Mouse (Mus musculus) cortical plate, adult 2 months (tissue): ENCODE measurements at regions not wholly inside any gene's neighbourhood (a gene's known extent, or its start where the extent isn't known, plus 50 kb on each side); places are given as distances from the start of the nearest gene placed in this dataset.

ENCODE experiments used
- CTCF ChIP-seq: fragments of 200-500 bp; IDR thresholded peaks from 2 replicates; pipeline ENCODE4 v1.5.1; 2011; ENCODE audit warnings: mild to moderate bottlenecking, control low read depth, low read length; ENCODE audit not compliant: insufficient read depth; ENCODE audit errors: extremely low read depth
- POLR2A ChIP-seq: fragments of 200-500 bp; IDR thresholded peaks from 2 replicates; pipeline ENCODE4 v1.6.1; 2011; ENCODE audit warnings: mild to moderate bottlenecking, low read length, control low read depth; ENCODE audit not compliant: insufficient read depth; ENCODE audit errors: extremely low read depth

- TF ChIP-seq CTCF (no peak), POLR2A (no peak)
These were observed 394.1 kb downstream of the Kcnj2 start for GRCm38 (mm10) chr11:111460046-111460445.
